Mouse (Mus musculus) forebrain, embryonic 15.5 days (tissue): Measurements from ENCODE around the gene Ugt1a7c. TPM values are rescaled to one million over a fixed set of nuclear protein-coding genes. Genes with fewer than 3 reads are reported as not detected.
A peak's percentile ranks its signal among the peaks of the same experiment; 100 is the strongest.

ENCODE experiments used
- ATAC-seq: fragments of 200-750 bp; cut with Nextera tagmentation; replicated peaks from 2 replicates; pipeline ENCODE4 v1.8.0; 2017; ENCODE audit warnings: mild to moderate bottlenecking, moderate TSS enrichment, moderate library complexity
- H3K27ac ChIP-seq: fragments of 300-500 bp; sonication (generic); replicated peaks from 2 replicates; pipeline ENCODE4 v1.5.1; 2015; ENCODE audit warnings: mild to moderate bottlenecking, inconsistent platforms
- H3K27me3 ChIP-seq: fragments of 300-500 bp; sonication (generic); 2 replicates; pipeline ENCODE4 v1.6.1; 2015; ENCODE audit warnings: inconsistent platforms
- H3K36me3 ChIP-seq: fragments of 300-500 bp; sonication (generic); 2 replicates; pipeline ENCODE4 v1.6.1; 2015; ENCODE audit warnings: mild to moderate bottlenecking, inconsistent platforms
- H3K4me1 ChIP-seq: fragments of 300-500 bp; sonication (generic); 2 replicates; pipeline ENCODE4 v1.6.1; 2015; ENCODE audit warnings: inconsistent platforms
- H3K4me2 ChIP-seq: fragments of 300-500 bp; sonication (generic); replicated peaks from 2 replicates; pipeline ENCODE4 v1.6.1; 2015; ENCODE audit warnings: mild to moderate bottlenecking, inconsistent platforms
- H3K4me3 ChIP-seq: fragments of 300-500 bp; sonication (generic); 2 replicates; pipeline ENCODE4 v1.5.1; 2015; ENCODE audit warnings: mild to moderate bottlenecking, inconsistent platforms
- H3K9ac ChIP-seq: fragments of 300-500 bp; sonication (generic); replicated peaks from 2 replicates; pipeline ENCODE4 v1.6.1; 2015; ENCODE audit warnings: mild to moderate bottlenecking, inconsistent platforms
- H3K9me3 ChIP-seq: fragments of 300-500 bp; sonication (generic); 2 replicates; pipeline ENCODE4 v1.6.1; 2016; ENCODE audit warnings: inconsistent platforms
- WGBS: fragments of 180-500 bp; shearing (Covaris S2); methylation state at CpG from one replicate; pipeline ENCODE4 v1.1.7; 2015; ENCODE audit warnings: mixed read lengths; 5-methylcytosine and 5-hydroxymethylcytosine counted together
- polyA plus RNA-seq: library from polyadenylated mRNA; unstranded; fragments of >200 nt; fragmentation: Nextera tagmentation; extraction: Ambion mirVana; gene quantifications from 2 replicates; pipeline ENCODE4 v1.2.1, GENCODE M21; 2015

Gene Ugt1a7c
- polyA plus RNA-seq, 1 experiment from 2014 or later = 0.60 TPM

DNA sequence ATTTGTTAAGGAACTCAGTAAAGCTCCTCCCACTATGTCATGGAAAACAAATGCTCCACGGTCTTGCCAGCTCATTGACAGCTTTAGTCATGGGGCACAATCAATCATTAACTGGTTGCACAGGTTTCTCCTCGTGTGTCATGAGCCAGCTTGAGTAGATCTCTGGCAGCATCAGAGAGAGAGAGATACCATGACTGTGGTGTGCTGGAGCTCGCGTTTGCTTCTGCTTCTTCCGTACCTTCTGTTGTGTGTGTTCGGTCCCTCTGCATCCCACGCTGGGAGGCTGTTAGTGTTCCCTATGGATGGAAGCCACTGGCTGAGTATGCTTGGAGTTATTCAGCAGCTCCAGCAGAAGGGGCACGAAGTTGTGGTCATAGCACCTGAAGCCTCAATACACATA lies 117.0 kb downstream of the Ugt1a7c start, which contains the start of gene Ugt1a1:
TSS of gene Ugt1a1 (plus strand) at position 148 of the 400 bp plus-strand sequence.
- no peak within 1 kb of the TSS for H3K9ac ChIP-seq
- H3K36me3 ChIP-seq = no peaks in the 10 kb centered on the region
- no peak within 1 kb of the TSS for H3K4me2 ChIP-seq
- H3K4me3 ChIP-seq = no peak within 1 kb of the TSS
- H3K27me3 ChIP-seq = no peaks in the 10 kb centered on the region
- WGBS = 70% methylated on average over 8 of the region's 8 CpGs
- peaks cover 51% of the 10 kb centered on the region for H3K9me3 ChIP-seq
- H3K27ac ChIP-seq = no peak within 1 kb of the TSS
- no peak for ATAC-seq
- no peaks in the 10 kb centered on the region for H3K4me1 ChIP-seq

DNA sequence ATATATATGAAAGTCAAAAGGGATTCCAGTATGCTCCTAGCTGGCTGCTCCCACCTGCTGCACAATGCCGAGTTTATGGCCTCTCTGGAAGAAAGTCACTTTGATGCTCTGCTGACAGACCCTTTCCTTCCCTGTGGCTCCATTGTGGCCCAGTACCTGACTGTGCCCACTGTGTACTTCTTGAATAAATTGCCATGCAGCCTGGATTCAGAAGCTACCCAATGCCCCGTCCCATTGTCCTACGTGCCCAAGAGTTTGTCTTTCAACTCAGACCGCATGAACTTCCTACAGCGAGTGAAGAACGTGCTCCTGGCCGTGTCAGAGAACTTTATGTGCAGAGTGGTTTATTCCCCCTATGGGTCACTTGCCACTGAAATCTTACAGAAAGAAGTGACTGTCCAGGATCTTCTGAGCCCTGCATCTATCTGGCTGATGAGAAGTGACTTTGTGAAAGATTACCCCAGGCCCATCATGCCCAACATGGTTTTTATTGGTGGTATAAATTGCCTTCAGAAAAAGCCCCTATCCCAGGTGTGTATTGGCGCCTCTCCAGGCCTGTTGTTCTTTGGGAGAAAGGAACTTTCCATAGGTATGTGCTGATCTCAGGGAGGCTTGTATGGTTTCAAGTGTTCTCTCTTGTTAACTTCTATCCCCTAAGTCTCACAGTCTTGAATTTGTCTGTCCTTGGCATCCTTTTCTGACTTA lies 117.6 kb downstream of the Ugt1a7c start:
- Histone ChIP-seq H3K27ac (no peak overlapping the region), H3K9me3 (peaks cover 58% of the 10 kb centered on the region), H3K4me3 (no peak overlapping the region), H3K36me3 (no peaks in the 10 kb centered on the region), H3K9ac (no peak overlapping the region), H3K27me3 (no peaks in the 10 kb centered on the region), H3K4me2 (no peak overlapping the region), H3K4me1 (no peaks in the 10 kb centered on the region)
- WGBS = 62% methylated on average over 8 of the region's 8 CpGs
- peak; percentile 11; the same call in 1 of the 2 replicates for ATAC-seq

DNA sequence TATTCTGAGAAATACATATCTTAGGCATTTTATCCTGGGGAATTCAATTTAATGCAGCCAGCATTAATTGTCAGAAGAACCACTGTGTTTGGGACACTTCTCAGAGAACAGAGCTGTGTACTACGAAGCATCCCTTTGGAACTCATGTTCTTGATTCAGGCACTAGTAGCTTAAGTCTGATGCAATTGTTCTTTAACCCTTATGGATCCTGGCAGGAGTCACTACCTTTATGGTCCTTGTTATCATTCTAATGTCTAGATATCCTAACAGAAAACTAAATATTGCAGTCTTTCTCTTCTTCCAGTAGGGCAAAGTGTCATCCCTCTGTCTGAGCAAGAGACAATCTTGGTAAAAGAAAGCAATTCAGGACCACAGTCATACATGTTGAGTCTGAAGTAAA lies 118.2 kb downstream of the Ugt1a7c start:
- Histone ChIP-seq H3K4me1 (no peaks in the 10 kb centered on the region), H3K27me3 (no peaks in the 10 kb centered on the region), H3K9ac (no peak overlapping the region), H3K27ac (no peak overlapping the region), H3K4me2 (no peak overlapping the region), H3K4me3 (no peak overlapping the region), H3K9me3 (peaks cover 60% of the 10 kb centered on the region), H3K36me3 (no peaks in the 10 kb centered on the region)
- no peak for ATAC-seq
- WGBS = 79% methylated on average over 1 of the region's 1 CpGs

DNA sequence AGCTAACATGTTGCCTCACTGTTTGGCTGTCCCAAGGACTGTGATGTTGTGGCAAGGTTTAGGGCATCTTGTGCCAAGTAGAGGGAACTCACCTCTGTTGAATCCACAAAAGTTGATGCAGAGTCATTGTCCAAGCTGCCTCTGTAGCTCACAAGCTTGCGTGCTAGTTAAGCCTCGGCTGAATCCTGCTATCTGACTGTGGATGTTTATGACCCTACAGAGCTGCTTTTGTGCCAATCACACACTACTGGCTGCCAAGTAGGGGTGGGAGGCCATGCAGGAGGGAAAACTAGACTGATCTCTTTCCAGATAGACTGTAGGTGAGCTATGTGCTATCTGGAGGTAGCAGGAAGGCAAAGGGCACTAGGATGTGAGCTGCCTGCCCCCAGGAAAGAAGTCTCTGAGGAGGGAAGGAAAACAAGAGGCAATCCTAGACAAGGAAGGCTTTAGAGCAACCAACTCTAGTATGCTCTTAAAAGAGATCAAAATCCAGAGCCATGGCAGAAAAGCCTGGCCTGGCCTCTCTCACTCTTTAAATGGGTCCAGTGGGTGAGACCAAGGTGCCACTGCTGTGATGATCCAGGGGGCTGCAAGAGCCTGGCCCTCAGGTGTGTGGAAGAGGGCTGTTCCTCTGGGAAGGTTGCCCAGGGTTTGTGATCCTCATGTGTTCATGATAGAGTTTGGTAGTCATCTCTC lies 119.1 kb downstream of the Ugt1a7c start:
- Histone ChIP-seq H3K36me3 (no peaks in the 10 kb centered on the region), H3K4me3 (no peak overlapping the region), H3K4me2 (no peak overlapping the region), H3K9ac (no peak overlapping the region), H3K27me3 (no peaks in the 10 kb centered on the region), H3K27ac (no peak overlapping the region), H3K9me3 (peaks cover 60% of the 10 kb centered on the region), H3K4me1 (no peaks in the 10 kb centered on the region)
- 0 out of 2 replicates have a peak, but pooled peaks have one; percentile 15 for ATAC-seq
- WGBS = 84% methylated on average over 2 of the region's 2 CpGs

DNA sequence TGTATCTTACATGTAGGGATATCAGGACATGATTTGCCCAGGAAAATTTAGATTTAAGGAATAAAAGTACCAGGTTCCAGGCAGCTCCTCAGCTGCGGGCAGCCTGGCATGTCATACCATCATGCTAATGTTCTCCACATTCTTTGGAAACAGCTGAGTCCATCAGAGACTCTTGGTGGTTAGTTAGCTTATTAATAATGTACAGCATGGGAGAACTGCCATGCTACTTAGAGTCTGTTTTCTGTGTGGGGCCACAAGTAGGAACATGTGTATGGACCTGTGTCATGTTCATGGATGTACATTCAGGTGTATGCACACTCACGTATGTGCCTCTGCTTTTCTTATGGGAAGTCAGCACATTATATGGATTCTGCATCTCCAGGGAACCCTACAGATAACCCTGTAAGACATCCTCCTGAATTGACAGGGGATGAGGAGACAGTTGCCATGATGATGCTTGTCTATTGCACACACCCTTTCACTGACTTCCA lies 119.6 kb downstream of the Ugt1a7c start:
- peak; percentile 12; the same call in 1 of the 2 replicates for ATAC-seq
- WGBS = 80% methylated on average over 2 of the region's 2 CpGs
- Histone ChIP-seq H3K9me3 (peaks cover 60% of the 10 kb centered on the region), H3K27me3 (no peaks in the 10 kb centered on the region), H3K9ac (no peak overlapping the region), H3K4me1 (no peaks in the 10 kb centered on the region), H3K4me2 (no peak overlapping the region), H3K36me3 (no peaks in the 10 kb centered on the region), H3K4me3 (no peak overlapping the region), H3K27ac (no peak overlapping the region)

DNA sequence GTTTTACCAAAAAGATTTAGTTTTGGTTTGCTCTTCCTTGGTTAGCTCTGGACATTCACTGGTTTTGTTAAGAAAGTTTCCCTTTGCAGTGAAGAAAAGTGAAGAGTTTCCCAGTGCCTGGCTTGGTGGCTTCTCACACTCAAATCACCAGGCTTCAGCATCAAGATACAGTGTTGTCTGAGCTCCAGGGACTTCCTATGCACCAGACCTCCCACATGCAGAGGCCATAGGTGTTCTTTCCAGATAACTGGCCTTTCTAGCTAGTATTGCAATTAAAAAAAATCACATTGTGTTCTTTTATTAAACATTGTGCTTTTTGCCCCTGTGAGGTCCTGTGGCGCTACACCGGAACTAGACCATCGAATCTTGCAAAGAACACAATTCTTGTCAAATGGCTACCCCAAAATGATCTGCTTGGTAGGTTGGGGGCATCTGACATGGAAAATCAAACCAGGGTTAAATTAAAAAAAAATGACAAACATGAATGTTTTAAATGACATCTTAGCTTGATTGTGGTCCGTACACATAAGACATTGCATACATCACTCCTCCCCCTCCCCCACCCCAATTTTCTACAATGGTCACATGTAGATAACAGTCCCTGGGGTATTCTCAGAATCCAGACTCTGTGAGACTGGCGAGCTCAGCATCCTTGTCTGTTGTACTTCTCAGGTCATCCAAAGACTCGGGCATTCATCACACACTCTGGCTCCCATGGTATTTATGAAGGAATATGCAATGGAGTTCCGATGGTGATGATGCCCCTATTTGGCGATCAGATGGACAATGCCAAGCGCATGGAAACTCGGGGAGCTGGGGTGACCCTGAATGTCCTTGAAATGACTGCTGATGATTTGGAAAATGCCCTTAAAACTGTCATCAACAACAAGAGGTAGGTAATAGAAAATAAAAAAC lies 120.9 kb downstream of the Ugt1a7c start:
- Histone ChIP-seq H3K27ac (no peak overlapping the region), H3K4me1 (no peaks in the 10 kb centered on the region), H3K4me3 (no peak overlapping the region), H3K27me3 (no peaks in the 10 kb centered on the region), H3K9ac (no peak overlapping the region), H3K36me3 (no peaks in the 10 kb centered on the region), H3K9me3 (peaks cover 60% of the 10 kb centered on the region), H3K4me2 (no peak overlapping the region)
- ATAC-seq = no peak
- WGBS = 69% methylated on average over 10 of the region's 10 CpGs

DNA sequence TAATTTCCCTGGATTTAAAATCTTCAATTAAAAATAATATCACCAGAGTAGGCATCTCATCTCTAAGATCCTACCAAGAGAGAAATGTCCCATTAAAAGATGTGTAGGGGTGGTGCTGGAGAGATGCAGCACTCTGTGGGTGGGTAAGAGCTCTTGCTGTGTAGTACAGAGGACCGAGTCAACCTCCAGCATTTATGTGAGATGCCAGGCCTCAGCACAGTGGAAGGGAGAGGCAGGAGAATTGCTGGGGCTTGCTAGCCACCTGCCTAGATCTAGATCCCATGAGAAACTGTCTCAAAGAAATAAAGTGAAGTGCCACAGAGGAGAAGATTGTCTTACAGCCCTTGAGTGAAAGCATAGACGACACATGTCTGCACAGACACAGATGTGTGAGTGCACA lies 121.7 kb downstream of the Ugt1a7c start:
- Histone ChIP-seq H3K9ac (no peak overlapping the region), H3K36me3 (no peaks in the 10 kb centered on the region), H3K27ac (no peak overlapping the region), H3K4me2 (no peak overlapping the region), H3K4me3 (no peak overlapping the region), H3K4me1 (no peaks in the 10 kb centered on the region), H3K27me3 (no peaks in the 10 kb centered on the region), H3K9me3 (peaks cover 56% of the 10 kb centered on the region)
- WGBS = 63% methylated on average over 2 of the region's 2 CpGs
- no peak for ATAC-seq

DNA sequence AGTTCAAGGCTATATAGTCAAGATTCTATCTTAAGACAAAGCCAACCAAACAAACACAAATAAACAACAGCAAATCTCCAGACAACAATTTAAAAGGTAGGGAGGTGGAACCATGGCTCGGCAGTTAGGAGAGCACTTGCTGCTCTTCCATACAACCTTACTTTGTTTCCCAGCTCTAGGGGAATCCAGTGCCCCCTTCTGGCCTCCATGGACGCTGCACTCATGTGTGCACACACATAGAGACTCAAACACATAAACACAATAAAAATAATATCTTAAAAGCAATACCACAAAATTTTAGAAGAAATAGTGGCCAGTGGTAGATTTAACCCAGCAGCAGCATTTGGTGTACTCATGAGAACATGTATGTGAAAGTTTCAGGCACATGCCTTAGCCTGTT lies 122.3 kb downstream of the Ugt1a7c start:
- Histone ChIP-seq H3K4me2 (no peak overlapping the region), H3K4me1 (no peaks in the 10 kb centered on the region), H3K36me3 (no peaks in the 10 kb centered on the region), H3K9ac (no peak overlapping the region), H3K27ac (no peak overlapping the region), H3K27me3 (no peaks in the 10 kb centered on the region), H3K4me3 (no peak overlapping the region), H3K9me3 (peaks cover 51% of the 10 kb centered on the region)
- no peak for ATAC-seq
- WGBS = 67% methylated on average over 2 of the region's 2 CpGs

DNA sequence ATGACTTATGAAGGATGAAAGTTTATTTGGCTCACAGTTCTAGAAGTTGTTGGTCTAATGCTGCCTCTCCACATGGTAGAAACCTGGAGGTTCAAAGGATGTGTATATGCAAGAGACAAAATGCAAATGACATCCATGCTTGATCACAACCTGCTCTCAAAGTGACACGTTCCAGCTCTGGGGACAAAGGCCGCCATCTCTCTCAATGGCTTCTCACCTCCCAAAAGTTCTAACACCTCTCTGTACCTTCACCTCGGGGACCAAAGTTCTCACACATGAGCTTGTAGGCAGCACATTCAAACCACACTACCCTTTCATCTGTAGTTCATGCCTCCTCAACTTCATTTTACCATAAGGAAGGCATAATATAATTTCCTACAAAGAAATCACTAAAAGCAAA lies 122.7 kb downstream of the Ugt1a7c start:
- 45% methylated on average over 3 of the region's 3 CpGs for WGBS
- no peaks in the 10 kb centered on the region for H3K36me3 ChIP-seq
- H3K4me3 ChIP-seq = no peak overlapping the region
- no peaks in the 10 kb centered on the region for H3K27me3 ChIP-seq
- no peak overlapping the region for H3K27ac ChIP-seq
- H3K9me3 ChIP-seq = peaks cover 49% of the 10 kb centered on the region
- no peak overlapping the region for H3K4me2 ChIP-seq
- H3K9ac ChIP-seq = no peak overlapping the region
- ATAC-seq = no peak
- H3K4me1 ChIP-seq = no peaks in the 10 kb centered on the region

DNA sequence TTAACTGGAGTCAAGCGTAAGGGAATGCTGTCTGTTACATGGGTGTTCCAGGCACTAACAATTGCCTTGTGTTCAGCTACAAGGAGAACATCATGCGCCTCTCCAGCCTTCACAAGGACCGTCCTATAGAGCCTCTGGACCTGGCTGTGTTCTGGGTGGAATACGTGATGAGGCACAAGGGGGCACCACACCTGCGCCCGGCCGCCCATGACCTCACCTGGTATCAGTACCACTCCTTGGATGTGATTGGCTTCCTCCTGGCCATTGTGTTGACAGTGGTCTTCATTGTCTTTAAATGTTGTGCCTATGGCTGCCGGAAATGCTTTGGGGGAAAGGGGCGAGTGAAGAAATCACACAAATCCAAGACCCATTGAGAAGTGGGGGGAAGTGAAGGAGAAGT lies 123.2 kb downstream of the Ugt1a7c start:
- no peaks in the 10 kb centered on the region for H3K27me3 ChIP-seq
- H3K9me3 ChIP-seq = peaks cover 44% of the 10 kb centered on the region
- no peak for ATAC-seq

DNA sequence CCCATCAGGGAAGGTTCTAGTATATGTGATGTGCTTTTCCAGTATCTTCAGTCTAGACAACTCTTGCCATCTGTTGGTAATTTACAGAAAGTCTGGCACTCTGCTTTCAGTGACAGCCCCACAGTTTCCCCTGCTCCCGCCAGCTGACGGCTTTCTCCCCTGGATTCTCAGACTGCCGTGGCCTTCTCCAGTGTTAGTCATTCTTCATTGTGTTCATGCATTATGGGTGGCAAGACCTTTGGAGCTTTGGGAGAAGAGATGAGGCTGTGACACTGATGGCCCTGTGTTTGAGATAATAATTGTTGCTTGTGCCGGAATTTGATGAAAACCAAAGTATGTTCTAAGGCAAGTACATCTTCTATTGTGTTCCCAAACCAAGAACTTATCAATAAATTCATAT lies 123.7 kb downstream of the Ugt1a7c start:
- H3K4me1 ChIP-seq = no peaks in the 10 kb centered on the region
- no peak overlapping the region for H3K4me3 ChIP-seq
- H3K4me2 ChIP-seq = no peak overlapping the region
- no peak overlapping the region for H3K9ac ChIP-seq
- peaks cover 38% of the 10 kb centered on the region for H3K9me3 ChIP-seq
- H3K27ac ChIP-seq = no peak overlapping the region
- 52% methylated on average over 4 of the region's 4 CpGs for WGBS
- no peaks in the 10 kb centered on the region for H3K27me3 ChIP-seq
- H3K36me3 ChIP-seq = no peaks in the 10 kb centered on the region
- no peak for ATAC-seq

More for the DNA sequence above, 123.2 kb downstream of the Ugt1a7c start:
- Histone ChIP-seq H3K4me1 (no peaks in the 10 kb centered on the region), H3K36me3 (no peaks in the 10 kb centered on the region), H3K4me2 (no peak overlapping the region), H3K9ac (no peak overlapping the region), H3K4me3 (no peak overlapping the region), H3K27ac (no peak overlapping the region)
- WGBS = 77% methylated on average over 9 of the region's 9 CpGs

DNA sequence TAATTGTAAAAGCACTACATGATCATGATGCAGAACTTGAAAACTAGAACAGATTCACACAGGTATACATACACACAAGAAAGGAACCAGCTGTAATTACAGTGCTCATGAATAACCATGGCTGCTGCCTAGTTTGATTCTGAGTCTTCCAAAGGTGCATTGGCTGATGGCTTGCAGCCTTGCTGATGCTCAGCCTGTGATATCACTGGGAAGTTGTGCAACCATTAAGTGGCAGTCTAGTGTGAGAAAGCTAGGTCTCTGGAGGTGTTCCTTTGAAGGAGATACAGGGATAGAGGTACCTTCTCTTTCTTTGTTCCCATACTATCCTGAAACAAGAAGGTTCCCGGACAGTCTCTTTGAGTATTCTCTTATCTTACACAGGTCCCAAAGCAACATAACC lies 124.2 kb downstream of the Ugt1a7c start:
- Histone ChIP-seq H3K36me3 (no peaks in the 10 kb centered on the region), H3K9ac (no peak overlapping the region), H3K4me2 (no peak overlapping the region), H3K9me3 (peaks cover 34% of the 10 kb centered on the region), H3K27me3 (no peaks in the 10 kb centered on the region), H3K4me1 (no peaks in the 10 kb centered on the region), H3K27ac (no peak overlapping the region), H3K4me3 (no peak overlapping the region)
- no peak for ATAC-seq
- 20% methylated on average over 1 of the region's 1 CpGs for WGBS
